Mouse (Mus musculus) adrenal gland (tissue): Measurements from ENCODE around the gene Pole.

ENCODE experiments used
- intact Hi-C: fragments of 180-260 bp; cut with DNase I; formaldehyde crosslinking; loops from one replicate; pipeline ENCODE4 v1.15.1; 2025
- long read RNA-seq, 2 experiments: library from polyadenylated mRNA; unstranded; transcript quantifications; one replicate each; pipeline ENCODE4 v2.0.0; 2020; ENCODE audit warnings: borderline replicate concordance in 1 of 2; ENCODE audit not compliant: insufficient replicate concordance in 1 of 2

Pole gene
- long read RNA-seq, experiment 1, partial matches to known transcripts = 0 of 1 reads
- long read RNA-seq, experiment 1, other reads (novel, unspliced or antisense) = 0 of 1 reads
- long read RNA-seq, experiment 2, partial matches to known transcripts = 2 of 2 reads
- long read RNA-seq, experiment 2, other reads (novel, unspliced or antisense) = 0 of 2 reads

- intact Hi-C loops = no loop called here
These were observed at the start of gene Pole, which contains the start of gene Pxmp2 for GRCm38 (mm10) chr5:110285770-110286445. TSS of gene Pole (plus strand) at chr5:110286306. TSS of gene Pxmp2 (minus strand) at chr5:110286186.

DNA sequence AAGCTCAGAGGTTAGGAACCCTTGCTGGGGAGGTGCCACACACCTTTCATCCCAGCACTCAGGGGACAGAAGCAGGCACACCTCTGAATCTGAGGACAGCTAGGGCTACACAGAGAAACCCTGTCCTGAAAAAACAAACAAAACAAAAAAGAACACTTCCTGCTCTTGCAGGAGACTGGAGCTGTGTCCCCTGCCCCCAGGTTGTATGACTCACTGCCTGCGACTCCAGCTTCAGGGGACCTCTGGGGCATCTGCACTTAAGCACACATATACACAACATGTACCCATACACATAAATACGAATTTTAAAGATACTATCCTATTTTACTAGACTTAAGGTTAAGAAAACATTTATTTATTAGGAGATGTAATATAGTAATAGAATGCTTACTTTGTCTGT is 42.0 kb upstream of the Pole start:
- intact Hi-C loops = no loop called here

- intact Hi-C loops = loop anchor here (10.0 kb wide), 1 partner anchor 62 kb away; no protein-coding TSS in a partner anchor
These were observed 19.2 kb upstream of the Pole start for GRCm38 (mm10) chr5:110266941-110267340.

DNA sequence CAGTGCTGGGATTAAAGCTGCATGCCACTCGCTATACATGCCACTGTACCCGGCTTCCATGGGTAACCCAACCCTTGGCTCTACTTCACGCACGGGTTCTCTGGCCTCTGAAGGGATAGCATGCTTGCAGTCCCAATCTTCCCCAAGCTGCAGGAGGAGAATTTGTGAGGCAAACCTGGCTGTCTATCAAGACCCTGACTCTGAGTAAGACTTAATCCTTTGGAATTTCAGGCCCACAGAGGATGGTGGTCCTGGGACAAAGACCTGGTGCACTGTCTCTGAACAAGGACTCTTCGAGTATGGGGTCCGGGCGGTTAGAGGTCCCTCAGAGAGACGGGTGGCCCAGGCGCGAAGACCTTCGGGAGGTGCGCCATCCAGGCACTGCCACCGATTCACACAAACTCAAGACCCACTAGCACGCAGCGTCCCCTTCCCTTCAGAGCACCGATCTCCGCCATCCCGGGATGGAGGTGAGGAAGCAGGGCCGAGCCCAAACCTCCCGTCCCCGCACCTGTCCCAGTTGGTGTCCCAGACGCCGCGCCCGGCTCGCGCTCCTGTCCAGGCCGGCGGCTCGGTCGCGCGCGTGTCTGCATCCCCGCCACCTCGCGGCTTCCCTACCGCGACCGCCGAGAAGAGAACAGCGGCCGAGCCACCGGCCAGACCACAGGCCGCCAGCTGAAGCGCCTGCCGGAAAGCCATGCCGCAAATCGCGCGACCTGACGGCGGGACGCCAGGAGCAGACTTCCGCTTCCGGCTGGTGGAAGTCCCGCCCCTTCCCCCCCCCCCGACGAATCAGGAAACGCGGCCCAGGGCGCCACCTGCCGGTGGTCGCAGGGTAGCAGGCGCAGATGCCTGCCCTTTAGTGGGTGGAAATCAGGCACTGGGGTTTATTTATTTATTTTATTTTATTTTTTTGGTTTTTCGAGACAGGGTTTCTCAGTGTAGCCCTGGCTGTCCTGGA is 16.7 kb upstream of the Pole start, which contains the start of gene Pgam5:
Gene Pgam5, minus strand, starts transcription at position 773 of the 961 bp plus-strand sequence.
- intact Hi-C loops = loop anchor here (10.0 kb wide), 1 partner anchor 65 kb away; no protein-coding TSS in a partner anchor

DNA sequence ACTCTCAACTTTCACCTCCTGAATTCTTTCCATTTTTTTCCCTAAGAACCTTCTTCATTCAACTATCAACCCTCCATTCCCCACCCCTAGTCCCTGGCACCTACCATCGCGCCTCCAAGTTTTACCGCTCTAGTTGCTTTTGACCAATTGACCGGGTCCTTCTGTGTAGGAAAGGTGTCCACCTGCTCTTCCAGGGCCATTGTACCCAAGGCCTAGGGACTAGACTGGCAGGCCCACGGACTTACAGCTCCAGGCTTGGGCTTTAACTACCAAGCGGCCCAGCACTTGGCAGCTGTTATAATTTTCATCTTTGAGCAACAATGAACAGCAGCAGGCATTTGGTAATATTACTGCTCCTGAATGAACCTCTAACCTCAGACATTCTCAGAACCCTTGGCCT is 15.9 kb upstream of the Pole start:
- intact Hi-C loops = no loop called here

DNA sequence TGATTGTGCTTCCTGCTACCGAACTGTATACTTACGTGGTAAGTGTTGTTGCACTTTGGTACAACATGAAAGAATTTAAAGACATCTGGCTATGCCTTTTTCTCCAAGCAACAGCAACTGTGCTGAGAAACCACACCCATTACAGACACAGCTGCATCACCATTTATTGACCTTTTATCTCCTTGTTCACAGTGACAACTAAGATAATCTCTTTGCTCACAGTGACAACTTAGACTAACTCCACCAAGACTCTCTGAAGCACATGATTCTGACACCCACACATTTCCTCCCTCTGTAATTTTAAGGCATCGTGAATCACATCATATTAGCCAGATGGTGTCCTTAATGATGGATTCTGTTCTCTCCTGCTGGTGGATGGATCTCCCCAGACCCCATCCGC is 12.0 kb upstream of the Pole start:
- intact Hi-C loops = no loop called here

GRCm38 (mm10) chr5:110274846-110275245 is 11.3 kb upstream of the Pole start:
- intact Hi-C loops = no loop called here

DNA sequence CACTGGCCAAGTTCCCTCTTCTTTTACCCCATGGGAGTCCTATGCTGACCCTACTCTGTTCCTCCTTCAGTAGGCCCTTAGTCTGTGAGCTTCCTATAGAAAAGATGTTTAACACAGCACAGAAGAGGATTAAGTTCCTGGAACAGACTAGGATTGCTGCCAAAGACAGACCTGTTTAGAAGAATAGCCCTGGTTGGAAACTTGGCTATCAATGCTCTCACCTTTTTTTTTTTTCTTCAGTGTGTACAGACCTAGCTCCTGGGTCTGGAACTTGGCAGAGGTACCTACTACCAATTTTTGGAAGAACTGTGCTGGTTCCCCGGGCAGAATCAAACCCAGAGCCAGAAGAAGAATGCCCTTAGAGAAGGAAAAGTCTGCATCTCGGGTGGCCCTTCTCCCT is 9.7 kb upstream of the Pole start:
- intact Hi-C loops = no loop called here

DNA sequence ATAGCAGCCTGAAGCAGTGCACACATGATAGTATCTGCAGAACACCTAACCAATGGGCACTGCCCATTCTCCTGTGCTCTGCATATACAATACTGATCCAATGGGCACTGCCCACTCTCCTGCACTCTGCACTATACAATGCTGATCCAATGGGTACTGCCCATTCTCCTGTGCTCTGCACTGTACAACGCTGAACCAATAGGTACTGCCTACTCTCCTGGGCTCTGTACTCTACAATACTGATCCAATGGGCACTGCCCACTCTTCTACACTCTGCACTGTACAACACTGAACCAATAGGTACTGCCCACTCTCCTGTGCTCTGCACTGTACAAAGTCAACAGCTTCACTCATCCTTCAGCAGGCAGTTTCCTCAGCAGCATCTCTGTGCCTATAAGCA is 9.2 kb upstream of the Pole start:
- intact Hi-C loops = no loop called here

DNA sequence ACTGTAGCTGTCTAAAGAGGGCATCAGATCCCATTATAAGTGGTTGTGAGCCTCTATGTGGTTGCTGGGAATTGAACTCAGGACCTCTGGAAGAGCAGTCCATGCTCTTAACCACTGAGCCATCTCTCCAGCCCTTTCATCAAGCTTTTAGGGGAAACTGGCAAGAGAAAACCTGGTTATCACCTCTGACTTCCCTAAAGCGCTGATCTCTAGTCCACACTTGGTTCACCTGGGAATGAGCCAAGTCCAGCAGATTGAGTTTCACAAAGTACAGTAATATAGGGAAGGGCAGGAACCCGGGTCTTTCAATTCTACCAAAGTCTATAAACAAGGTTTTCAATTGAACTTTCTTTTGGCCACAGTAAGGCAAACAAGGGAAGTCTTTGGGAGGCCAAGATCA is 4.1 kb upstream of the Pole start:
- intact Hi-C loops = no loop called here

DNA sequence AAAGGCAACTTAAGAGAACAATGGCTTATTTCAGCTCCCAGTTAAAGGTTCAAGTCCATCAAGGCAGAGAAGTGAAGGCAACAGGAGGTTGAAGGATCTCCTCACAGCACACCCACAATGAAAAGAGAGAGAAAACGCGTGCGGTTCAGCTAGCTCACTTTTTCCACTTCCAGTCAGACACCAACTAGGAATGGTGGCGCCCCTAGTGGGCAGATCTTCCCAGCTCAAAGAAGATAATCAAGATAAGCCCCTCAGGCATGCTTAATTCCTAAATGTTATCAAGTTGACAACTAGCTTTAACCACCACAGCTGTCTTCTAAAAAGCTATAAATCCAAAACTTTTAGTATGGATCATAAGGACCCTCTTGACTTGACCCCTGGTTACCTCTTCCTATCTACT is 1.6 kb upstream of the Pole start:
- intact Hi-C loops = no loop called here

- intact Hi-C loops = no loop called here
These were observed 950 bp upstream of the Pole start for GRCm38 (mm10) chr5:110285156-110285555.

- intact Hi-C loops = no loop called here
These were observed 459 bp downstream of the Pole start for GRCm38 (mm10) chr5:110286446-110287083.

DNA sequence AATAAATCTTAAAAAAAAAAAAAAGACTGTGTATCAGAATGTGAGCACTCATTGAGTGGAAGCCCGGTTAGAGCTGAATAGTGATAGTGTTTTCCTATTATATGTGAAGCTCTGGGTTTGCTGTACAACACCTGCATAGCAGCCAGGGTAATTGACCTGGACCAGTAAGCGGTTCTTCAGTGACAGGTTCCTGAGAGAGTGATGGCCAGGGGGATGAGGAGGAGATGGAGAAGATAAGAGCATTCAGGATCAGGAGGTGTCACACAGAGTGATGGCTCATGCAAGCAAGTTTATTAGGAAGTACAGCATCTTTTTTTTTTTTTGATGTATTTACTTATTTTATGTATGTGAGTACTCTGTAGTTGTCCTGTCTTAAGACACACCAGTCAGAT is 974 bp downstream of the Pole start:
- intact Hi-C loops = no loop called here

- intact Hi-C loops = no loop called here
These were observed 5.5 kb downstream of the Pole start for GRCm38 (mm10) chr5:110291649-110292048.

DNA sequence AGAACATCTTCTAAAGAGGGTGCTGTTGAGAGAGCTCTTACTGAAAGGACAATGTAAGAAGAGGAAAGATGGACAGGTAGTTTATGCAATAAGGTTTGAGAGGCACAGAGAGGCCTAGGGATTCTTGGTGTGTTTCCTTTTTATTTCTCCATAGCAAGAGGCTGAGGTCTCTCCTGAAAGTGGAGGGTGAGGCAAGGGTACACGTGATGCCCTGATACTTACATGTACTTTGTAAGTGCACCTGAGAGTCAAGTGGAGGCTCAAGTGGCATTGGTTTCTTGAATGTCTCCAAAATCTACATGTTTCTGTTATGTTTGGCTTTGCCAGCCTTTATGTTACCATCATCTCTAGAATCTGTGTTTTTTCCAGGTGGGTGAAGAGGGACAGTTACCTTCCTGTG is 10.5 kb downstream of the Pole start:
- intact Hi-C loops = no loop called here

DNA sequence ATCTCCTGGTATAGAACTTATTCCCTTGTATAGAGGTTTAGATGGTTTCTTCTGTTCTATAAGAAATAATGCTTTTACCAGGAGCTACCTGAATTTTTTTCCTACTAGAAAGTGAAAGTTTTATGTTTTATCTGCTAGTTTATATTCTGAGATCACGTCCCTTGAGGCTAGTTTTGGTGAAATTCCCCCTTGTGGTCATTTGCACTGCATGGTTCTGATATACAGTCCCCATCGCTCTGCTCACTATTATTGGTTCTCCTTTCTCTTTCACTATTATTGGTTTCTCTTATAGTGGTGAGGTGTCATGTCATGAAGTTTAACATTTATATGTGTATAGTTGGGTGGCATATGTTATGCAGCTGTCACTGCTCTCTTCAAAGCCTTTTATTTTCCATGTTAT is 14.5 kb downstream of the Pole start:
- intact Hi-C loops = loop anchor here (5.0 kb wide), 1 partner anchor 37 kb away; no protein-coding TSS in a partner anchor

DNA sequence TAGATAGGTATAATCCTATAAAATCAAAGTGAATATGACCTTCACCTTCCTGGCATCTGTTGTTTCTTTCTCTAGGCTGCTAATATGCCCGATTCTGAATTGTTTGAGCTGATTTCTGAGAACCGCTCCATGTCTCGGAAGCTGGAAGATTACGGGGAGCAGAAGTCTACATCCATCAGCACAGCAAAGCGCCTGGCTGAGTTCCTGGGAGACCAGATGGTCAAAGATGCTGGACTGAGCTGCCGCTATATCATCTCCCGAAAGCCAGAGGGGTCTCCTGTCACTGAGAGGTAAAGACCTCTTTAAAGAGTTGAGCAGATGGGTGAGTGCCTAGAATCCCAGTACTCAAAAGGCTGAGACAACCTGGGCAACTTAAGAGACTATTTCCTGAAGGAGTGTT is 22.8 kb downstream of the Pole start:
- intact Hi-C loops = no loop called here

- intact Hi-C loops = no loop called here
These were observed 27.0 kb downstream of the Pole start for GRCm38 (mm10) chr5:110313127-110313526.

DNA sequence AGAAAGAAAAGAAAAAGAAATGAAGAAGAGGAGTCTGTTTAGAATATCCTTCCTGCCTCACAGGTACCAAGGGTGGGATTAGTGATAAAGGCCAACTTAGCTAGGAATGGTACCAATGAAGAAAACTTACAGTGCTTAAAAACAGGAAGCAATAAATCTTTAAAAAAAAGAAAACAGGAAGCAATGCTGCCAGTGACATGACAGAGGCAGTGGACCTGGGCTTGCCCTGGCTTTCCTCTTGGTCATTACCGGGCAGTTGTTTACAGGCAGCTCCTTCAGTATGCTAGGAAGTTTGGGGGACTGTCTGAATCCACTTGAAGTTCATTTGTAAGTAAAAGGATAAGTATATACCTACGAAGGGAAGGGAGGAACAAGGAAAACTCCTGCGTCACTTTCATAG is 44.4 kb downstream of the Pole start:
- intact Hi-C loops = no loop called here

- intact Hi-C loops = loop anchor here (5.0 kb wide), 1 partner anchor 36 kb away; no protein-coding TSS in a partner anchor
These were observed 52.7 kb downstream of the Pole start for GRCm38 (mm10) chr5:110338792-110339191.
